Mouse (Mus musculus): ENCODE measurements around the gene Wdr77. TPM values are rescaled to one million over a fixed set of nuclear protein-coding genes. Genes with fewer than 3 reads are reported as not detected.

The Wdr77 gene
- total RNA-seq, 2 experiments from 2014 or later: 30.2 to 38.2 TPM

Other genes with a start within 250 kb of the Wdr77 start
- 100 to 1,000 TPM in 1 of 2 experiments, 10 to 100 TPM in 1; 95.3 to 107 TPM for gene Rap1a, start 158.0 kb upstream of the Wdr77 start, total RNA-seq (2021)
- gene Adora3, start 88.5 kb upstream of the Wdr77 start, total RNA-seq (2021): not detected
- not detected for gene Tmigd3, start 88.5 kb upstream of the Wdr77 start, total RNA-seq (2021)
- gene I830077J02Rik, start 26.7 kb upstream of the Wdr77 start, total RNA-seq (2021): under 1 TPM; 0.44 to 0.74 TPM
- gene Atp5f1, start 730 bp downstream of the Wdr77 start, total RNA-seq (2021): 100 to 1,000 TPM; 598 to 698 TPM
- under 1 TPM; 0.60 to 0.86 TPM for gene Ovgp1, start 14.3 kb downstream of the Wdr77 start, total RNA-seq (2021)
- gene Pifo, start 55.3 kb downstream of the Wdr77 start, total RNA-seq (2021): not detected
- under 1 TPM in 1 of 2 experiments, not detected in 1; 0.29 TPM for gene Chil5, start 73.4 kb downstream of the Wdr77 start, total RNA-seq (2021)
- gene Chia1, start 153.9 kb downstream of the Wdr77 start, total RNA-seq (2021): not detected
- not detected for gene Chil3, start 208.2 kb downstream of the Wdr77 start, total RNA-seq (2021)